Mouse (Mus musculus) erythroblast, embryonic 14.5 days (primary cell): Measurements from ENCODE around the gene Klk11.

ENCODE experiments used
- GATA1 ChIP-seq: IDR thresholded peaks from 2 replicates; pipeline ENCODE4 v1.6.1; 2012; ENCODE audit warnings: low read length, inconsistent platforms, mixed read lengths
- TAL1 ChIP-seq: IDR thresholded peaks from 3 replicates; pipeline ENCODE4 v1.6.1; 2012; ENCODE audit warnings: low read length, inconsistent platforms, mixed read lengths

- no peak for TF ChIP-seq TAL1
- no peak for TF ChIP-seq GATA1
These were observed 1.5 kb upstream of the Klk11 start for GRCm38 (mm10) chr7:43772901-43773300.
